In genomic region chr5:28425926-28426325, GRCm38 (mm10) we compare ENCODE assay signal across 24 mouse cellular contexts.
"Had no signal": no experiment of that assay in that cellular context is flagged by ENCODE, and none has a peak within 500 bp of the region (broad histone marks: within the 10 kb centered on the region; RNA-seq: fewer than 3 reads in every experiment).

No protein-coding gene starts in this region.

- H3K4me2 ChIP-seq: kidney, embryonic 15.5 days; liver, embryonic 11.5 days; lung, embryonic 15.5 days; midbrain, embryonic 15.5 days; neural tube, embryonic 12.5 days; neural tube, embryonic 15.5 days had no signal

- H3K27ac ChIP-seq: kidney, embryonic 15.5 days; left cerebral cortex, adult 2 months; liver, embryonic 14.5 days; lung, embryonic 15.5 days; midbrain, embryonic 10.5 days; midbrain, embryonic 15.5 days; neural tube, embryonic 12.5 days; neural tube, embryonic 15.5 days had no signal

- H3K9ac ChIP-seq: kidney, embryonic 15.5 days; liver, embryonic 14.5 days; lung, embryonic 15.5 days; midbrain, embryonic 15.5 days; neural tube, embryonic 12.5 days; neural tube, embryonic 15.5 days had no signal

- H3K4me3 ChIP-seq: kidney, embryonic 15.5 days; left cerebral cortex, adult 2 months; lung, embryonic 15.5 days; megakaryocyte, embryonic 14.5 days; midbrain, embryonic 10.5 days; midbrain, embryonic 15.5 days; neural tube, embryonic 12.5 days; neural tube, embryonic 15.5 days had no signal

- H3K9me3 ChIP-seq: kidney, embryonic 15.5 days; lung, embryonic 15.5 days; midbrain, embryonic 10.5 days; midbrain, embryonic 15.5 days; neural tube, embryonic 12.5 days; neural tube, embryonic 15.5 days had no signal

- ATAC-seq: midbrain, embryonic 15.5 days had no signal

- H3K36me3 ChIP-seq: kidney, embryonic 15.5 days; lung, embryonic 15.5 days; midbrain, embryonic 10.5 days; midbrain, embryonic 15.5 days; neural tube, embryonic 12.5 days; neural tube, embryonic 15.5 days had no signal

- H3K27me3 ChIP-seq: kidney, embryonic 15.5 days; lung, embryonic 15.5 days; megakaryocyte, embryonic 14.5 days; midbrain, embryonic 15.5 days; neural tube, embryonic 12.5 days; neural tube, embryonic 15.5 days had no signal

- DNase-seq: kidney, adult 11 months; kidney, adult 8-10 months; kidney, postnatal 10 days; kidney, postnatal 36 days; layer of hippocampus, postnatal 36 days; lung, adult 18-20 months; lung, postnatal 10 days; lung, postnatal 36 days; right cerebral cortex, adult 18-20 months; right cerebral cortex, postnatal 14 days; right cerebral cortex, postnatal 4 days; thymus, adult 2 months; thymus, postnatal 14 days; thymus, postnatal 4 days had no signal

- H3K4me1 ChIP-seq: lung, embryonic 15.5 days; megakaryocyte, embryonic 14.5 days; midbrain, embryonic 10.5 days; midbrain, embryonic 15.5 days; neural tube, embryonic 12.5 days; neural tube, embryonic 15.5 days had no signal
